Mouse (Mus musculus) brown adipose tissue, adult 24 weeks (tissue): ENCODE measurements at regions not wholly inside any gene's neighbourhood (a gene's known extent, or its start where the extent isn't known, plus 50 kb on each side); places are given as distances from the start of the nearest gene placed in this dataset.
A peak's percentile ranks its signal among the peaks of the same experiment; 100 is the strongest.

Experiments used
- H3K27ac ChIP-seq: fragments of 200-500 bp; replicated peaks from 2 replicates; pipeline ENCODE4 v1.5.1; 2012; ENCODE audit warnings: low read depth, mild to moderate bottlenecking, low read length
- H3K4me1 ChIP-seq: fragments of 200-500 bp; 2 replicates; pipeline ENCODE4 v1.6.1; 2012; ENCODE audit warnings: low read length, mixed read lengths; ENCODE audit not compliant: control insufficient read depth, insufficient read depth, insufficient read length
- H3K4me3 ChIP-seq: fragments of 200-500 bp; 2 replicates; pipeline ENCODE4 v1.5.1; 2012; ENCODE audit warnings: low read depth, mild to moderate bottlenecking, low read length, moderate library complexity; ENCODE audit not compliant: insufficient read depth

DNA sequence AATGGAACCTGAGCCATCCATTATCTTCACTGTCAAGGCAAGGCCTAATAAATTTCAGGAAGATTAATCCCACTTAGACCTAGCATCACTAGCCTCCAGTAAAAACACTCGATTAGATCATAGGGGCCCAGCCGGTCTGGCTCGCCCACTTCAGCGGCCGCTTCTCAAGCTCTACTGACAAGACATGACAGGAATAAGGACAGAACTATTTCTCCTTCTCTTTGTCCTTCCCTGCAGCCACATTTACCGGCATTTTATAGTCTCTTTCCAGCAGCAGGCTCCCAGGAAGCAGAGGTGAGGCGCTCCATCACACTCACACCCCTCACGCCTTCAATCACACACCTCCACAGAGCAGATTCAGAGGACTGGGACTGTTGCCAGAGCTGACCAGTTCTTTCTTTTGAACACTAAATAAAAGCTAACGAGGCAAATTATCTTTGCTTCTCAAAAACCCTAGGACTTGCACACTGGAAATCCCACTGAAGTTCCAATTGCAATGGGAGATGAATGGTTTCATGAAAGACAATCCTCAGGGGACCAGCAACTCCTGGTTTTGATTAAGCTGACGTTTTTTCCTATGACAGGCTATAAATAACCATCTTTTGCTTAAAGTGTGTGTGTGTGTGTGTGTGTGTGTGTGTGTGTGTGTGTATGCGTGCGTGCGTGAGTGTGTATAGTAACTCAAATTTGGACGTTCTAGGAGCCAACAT lies 184.6 kb downstream of the Sox4 start:
- Histone ChIP-seq H3K4me3 (no peak overlapping the region), H3K4me1 (0 out of 2 replicates have a peak, but pooled peaks cover 4% of the 10 kb centered on the region), H3K27ac (no peak overlapping the region)

DNA sequence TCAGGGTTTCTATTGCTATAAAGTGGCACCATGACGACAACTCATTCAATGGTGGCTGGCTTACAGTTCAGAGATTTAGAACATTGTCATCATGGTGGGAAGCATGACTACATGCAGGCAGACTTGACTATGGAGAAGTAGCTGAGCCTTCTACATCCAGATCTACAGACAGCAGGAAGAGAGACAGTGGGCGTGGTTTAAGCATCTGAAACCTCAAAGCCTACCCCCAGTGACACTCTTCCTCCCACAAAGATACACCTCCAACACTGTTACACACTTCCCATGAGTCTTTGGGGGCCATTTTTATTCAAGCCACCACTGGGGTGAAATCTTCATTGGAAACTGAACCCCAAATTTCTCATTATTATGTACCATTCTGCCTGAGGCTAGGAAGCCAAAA lies 191.0 kb downstream of the Sox4 start:
- Histone ChIP-seq H3K27ac (no peak overlapping the region), H3K4me3 (no peak overlapping the region), H3K4me1 (peaks cover 2% of the 10 kb centered on the region; the same call in 1 of the 2 replicates)

DNA sequence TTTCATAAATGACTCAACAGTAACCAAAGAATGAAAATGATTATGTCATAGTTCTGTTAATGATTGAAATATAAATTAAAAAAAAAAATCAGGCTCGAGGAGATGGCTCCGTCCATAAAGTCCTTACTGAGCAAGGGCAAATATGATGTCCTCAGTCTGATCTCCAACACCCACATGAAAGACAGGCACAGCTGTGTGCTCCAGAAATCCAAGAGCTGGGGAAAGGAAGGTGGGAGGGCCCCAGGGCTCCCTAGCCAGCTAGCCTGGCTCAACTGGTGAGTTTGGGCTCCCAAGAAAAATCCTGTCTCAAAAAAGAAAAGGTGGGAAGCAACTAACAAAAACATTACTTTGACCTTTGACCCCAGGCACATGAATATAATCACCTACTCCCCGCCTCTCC lies 194.5 kb downstream of the Sox4 start:
- H3K4me1 ChIP-seq, result peaks cover 2% of the 10 kb centered on the region; the same call in 1 of the 2 replicates
- H3K4me3 ChIP-seq, result no peak overlapping the region
- H3K27ac ChIP-seq, result no peak overlapping the region

DNA sequence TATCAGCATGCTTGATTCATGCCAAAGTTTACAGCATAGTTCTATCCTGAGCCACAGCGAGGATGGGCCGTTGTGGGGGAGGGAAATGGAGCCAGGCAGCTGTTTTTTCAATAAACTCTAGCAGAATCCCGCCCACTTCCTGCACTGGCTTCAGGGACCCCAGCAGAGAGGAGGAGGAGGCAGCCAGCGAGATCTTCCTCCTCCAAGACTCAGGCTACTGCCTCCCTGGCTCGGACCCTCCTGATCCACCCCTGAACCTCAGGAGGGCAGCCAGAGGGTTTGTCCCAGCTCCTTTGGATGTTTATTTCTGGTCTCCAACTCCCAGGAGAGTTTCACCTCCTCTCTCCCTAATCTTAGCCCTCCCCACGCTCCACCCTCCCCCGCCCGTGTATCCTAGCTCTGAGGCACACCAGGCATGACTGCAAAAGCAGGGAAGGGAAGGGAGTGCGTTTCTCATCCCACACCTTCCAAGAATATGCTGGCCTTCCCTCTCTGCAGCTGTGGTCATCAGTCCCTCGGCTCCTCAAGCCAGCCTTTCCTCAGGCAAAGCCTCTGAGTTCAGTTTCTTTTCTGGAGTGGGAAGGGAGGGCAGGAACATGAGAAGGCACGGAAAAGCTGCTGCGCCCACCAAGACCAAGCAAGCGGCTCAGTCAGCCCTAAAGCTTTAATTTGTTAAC lies 195.5 kb downstream of the Sox4 start:
- Histone ChIP-seq H3K4me3 (peak overlapping the region; percentile 56), H3K27ac (peak overlapping the region; percentile 86), H3K4me1 (peaks cover 5% of the 10 kb centered on the region)

DNA sequence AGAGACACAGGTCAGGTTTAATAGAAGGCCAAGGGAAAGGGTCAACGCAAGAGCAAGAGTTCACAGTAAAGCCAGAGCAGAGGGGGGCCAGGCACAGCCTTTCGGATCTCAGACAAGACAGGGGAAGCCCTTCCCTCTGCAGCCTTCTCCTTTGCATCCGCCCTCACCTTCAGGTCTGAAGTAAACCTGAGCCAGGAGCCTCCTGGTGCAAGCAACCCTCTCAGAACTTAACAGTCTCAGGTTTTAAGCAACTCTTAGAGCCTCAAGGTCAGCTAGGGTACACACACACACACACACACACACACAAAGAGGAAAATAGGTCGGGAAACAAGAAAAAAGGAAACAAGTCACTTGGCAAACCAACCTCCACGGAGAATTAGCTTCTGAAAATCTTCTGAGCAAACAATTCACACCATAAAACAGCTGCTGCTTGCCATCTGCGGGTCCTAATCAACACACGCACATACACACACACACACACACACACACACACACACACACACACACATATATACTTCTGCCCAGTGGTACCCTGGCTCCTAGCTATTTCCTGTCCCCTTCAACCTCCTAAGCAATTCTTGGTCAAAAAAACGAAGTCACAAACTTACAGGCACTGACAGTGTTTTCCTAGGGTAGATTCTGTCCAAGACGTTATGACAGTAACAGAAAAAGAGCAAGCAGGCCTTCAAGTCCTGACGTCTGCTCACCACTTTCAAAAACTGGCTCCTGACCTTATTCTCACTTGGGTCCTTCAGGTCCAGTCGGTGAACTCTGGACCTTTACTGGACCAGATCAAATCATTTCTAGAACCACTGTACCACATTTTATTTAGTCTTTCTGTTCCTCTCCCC lies 196.4 kb downstream of the Sox4 start:
- H3K27ac ChIP-seq, result peak overlapping the region; percentile 82
- H3K4me3 ChIP-seq, result peak overlapping the region; percentile 7; the same call in 1 of the 2 replicates
- peaks cover 5% of the 10 kb centered on the region for H3K4me1 ChIP-seq

DNA sequence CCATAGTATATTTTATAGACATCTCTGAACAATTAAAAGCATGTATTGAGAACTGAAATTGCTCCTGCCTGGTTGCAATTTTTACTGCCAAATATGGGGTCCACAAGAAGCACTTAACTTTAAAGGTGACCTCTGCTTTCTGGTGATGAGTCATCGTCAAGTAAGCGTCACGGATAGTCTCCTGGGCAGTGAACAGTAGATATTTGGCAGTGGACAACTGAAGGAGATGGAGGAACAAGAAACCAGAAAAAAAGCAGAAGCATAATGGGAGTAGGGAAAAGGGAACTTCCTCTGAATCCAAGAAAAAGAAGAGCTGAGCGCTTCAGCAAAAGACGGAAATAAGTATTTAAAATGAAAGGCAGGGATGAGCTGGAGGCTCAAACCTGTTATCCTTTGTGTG lies 199.3 kb downstream of the Sox4 start:
- Histone ChIP-seq H3K4me1 (peaks cover 5% of the 10 kb centered on the region), H3K27ac (0 out of 2 replicates have a peak overlapping the region, but pooled peaks have one; percentile 23), H3K4me3 (no peak overlapping the region)

DNA sequence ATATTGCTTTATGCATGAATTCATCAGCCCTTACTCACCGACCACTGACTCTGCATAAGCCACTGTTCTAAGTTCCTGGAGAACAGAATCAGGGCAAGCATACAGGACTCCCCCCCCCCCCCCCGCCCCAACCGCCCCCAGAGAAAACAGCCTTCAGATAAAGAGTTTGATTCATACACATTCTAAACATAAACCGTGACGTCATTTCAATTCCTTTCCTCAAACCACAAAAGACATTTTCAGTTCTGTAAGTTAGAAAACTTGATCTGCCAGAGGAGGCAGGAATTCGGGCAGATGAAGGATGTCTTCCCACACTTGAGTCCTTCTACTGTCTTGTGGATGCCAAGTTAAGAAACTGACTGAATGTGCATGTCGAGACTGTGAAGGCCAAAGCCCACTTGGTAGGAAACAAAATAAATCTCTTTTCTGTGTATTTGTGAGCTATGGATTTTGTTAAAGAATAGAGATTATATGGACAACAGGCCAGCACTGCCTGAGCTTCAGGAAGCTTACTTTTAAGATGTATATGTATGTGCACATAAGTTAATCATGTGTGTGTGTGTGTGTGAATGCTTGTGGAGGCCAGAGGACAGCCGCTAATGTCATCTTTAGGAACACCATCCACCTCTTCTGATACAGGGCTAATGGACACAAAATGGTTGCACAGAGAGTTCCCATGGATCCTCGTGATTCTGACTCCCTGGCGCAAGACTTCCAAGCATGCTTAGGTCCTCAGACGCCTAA lies 202.4 kb downstream of the Sox4 start:
- Histone ChIP-seq H3K4me3 (no peak overlapping the region), H3K27ac (no peak overlapping the region), H3K4me1 (peaks cover 3% of the 10 kb centered on the region; the same call in 1 of the 2 replicates)

DNA sequence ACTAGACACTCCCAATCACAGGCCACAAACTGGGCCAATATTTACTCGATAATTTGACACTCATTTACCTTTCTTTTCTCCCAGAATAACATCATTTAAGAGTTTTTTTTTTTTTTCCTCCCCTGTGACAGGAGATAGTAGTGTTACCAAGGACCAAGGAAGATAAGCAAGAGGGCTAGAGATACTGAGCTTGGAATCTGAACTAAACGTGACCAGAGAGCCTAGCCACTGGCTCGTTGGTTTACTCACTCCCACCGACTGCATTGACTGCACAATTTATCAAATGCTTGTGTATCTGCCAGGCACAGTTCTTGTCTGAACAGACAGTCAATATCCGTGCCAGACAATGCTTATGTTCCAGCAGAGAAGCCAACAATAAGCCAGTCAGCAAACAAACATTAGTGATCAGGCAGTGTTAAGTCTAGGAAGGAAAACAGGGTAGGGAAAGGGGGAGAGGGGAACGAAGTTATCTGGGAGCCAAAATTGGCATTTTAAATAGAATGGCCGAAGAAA lies 213.3 kb downstream of the Sox4 start:
- Histone ChIP-seq H3K4me1 (no peaks in the 10 kb centered on the region), H3K27ac (no peak overlapping the region)

DNA sequence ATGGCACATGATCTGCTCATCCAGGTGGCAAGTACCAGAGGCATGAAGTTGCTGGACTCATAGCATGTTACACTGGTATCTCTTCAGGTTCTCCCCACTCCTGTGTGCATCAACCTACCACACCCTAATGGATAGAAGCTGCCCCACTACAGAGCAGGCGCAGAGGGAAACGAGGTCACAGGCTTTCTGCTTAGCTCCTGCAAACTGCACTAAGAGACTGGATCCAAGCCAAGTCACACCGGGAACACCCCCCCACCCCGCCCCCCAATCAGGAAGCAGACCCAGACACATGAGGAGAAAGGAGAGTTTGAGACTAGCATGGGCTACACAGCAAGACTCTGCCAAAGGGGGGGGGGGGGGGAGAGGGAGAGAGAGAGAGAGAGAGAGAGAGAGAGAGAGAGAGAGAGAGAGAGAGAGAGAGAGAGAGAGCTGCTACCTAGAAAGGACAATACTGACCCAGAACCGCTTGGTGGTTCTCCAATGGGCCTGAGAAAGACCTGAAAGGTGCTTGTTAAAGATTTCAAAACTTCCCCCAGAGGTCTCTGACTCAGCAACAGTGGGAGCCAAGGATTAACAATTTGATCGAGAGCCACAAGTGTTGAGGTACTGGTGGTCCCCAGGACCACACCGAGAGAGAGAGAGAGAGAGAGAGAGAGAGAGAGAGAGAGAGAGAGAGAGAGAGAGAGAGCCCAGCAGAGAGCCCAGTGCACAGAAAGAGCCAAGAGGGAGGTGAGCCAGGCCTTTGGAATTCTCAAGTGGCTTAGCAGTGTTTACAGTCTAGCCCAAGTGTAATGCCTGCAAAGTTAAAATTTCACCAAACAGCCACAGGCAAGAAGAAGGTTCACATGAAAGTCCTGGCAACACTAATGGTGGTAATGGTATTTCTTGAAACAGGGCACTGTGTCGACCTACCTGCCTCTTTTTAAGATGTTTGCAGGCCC lies 215.1 kb downstream of the Sox4 start:
- H3K4me3 ChIP-seq, result no peak overlapping the region
- no peak overlapping the region for H3K27ac ChIP-seq
- no peaks in the 10 kb centered on the region for H3K4me1 ChIP-seq

More for the DNA sequence above, 213.3 kb downstream of the Sox4 start:
- H3K4me3 ChIP-seq, result no peak overlapping the region

DNA sequence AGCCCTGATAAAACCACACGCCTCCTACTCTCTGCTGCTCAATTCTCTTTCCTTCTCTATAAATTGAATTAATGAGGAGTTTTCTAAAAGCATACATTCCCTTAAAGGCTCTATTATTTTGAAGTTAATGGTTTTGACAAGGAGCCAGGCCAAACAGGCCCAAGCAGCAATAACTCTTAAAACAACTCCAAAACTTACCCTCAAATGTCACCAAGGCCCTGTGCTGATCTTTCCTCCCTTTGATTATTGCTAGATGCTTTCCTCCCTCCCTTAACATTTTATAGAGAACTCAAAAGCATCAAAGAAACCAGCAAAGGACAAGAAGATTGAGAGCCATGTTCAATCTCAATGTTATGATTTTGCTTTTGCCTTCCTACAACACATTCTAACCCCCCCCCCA lies 221.0 kb downstream of the Sox4 start:
- Histone ChIP-seq H3K4me3 (no peak overlapping the region), H3K4me1 (no peaks in the 10 kb centered on the region), H3K27ac (no peak overlapping the region)

DNA sequence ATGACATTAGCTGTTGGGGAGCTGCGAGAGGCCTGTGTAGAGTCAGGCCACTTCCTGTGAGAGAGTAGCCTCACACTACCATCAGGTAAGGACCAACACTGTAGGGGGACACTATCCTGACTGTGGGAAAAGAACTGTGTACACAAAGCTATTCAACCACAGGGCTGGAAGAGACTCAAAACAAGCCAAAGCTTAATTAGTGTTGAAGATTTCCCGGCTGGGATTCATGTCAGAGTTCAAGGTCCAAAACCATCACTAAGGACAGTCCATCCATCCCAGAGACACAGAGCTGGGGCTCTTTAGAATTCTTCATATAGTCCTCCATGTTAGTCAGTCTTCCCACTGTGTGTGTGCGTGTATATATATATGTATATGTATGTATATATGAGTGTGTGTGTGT lies 221.5 kb downstream of the Sox4 start:
- Histone ChIP-seq H3K4me1 (no peaks in the 10 kb centered on the region), H3K27ac (no peak overlapping the region), H3K4me3 (no peak overlapping the region)

DNA sequence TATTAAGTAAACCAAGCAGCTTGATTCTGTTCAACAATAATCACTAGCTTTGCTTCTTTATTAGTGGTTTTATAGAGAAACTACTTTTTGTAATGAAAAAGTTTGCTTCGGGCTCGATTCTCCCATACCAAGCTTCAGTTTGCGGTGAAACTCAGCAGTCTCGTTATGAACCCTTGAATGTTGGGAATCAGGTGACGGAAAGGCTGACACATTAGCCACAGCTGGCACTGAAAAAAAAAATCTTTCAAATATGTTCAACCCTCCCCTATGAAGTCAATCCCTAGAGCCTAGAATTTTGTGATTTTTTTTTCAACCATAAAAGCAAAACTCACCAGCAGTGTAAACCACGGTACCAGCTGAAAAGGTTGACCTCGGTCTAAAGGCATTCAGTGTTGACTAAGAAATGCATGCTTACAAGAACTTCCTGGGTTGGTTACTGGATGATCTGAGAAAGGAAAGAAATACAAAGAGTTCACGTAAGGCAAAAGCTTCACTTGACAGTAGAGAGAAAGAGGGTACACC lies 223.4 kb downstream of the Sox4 start:
- Histone ChIP-seq H3K4me1 (no peaks in the 10 kb centered on the region), H3K27ac (no peak overlapping the region), H3K4me3 (no peak overlapping the region)

DNA sequence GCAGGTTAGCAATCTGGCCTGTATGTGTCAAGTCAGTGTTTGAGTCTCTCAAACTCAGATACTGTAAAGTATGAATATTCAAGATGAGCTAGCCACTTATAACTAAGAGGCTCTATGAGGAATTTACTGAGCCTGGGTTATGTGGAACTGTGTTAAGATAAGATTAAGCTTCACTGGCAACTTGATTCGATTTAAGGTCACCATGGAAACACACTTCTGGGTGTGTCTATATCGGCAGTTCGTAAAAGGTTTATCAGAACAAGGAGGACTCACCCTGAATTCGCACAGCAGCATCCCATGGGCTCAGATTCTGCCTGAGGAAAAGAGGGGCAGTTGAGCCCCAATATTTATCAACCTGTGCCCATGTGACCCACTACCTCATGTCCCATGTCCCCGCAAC lies 224.7 kb downstream of the Sox4 start:
- Histone ChIP-seq H3K4me1 (no peaks in the 10 kb centered on the region), H3K27ac (no peak overlapping the region), H3K4me3 (no peak overlapping the region)
